Mouse (Mus musculus): ENCODE measurements at regions not wholly inside any gene's neighbourhood (a gene's known extent, or its start where the extent isn't known, plus 50 kb on each side); places are given as distances from the start of the nearest gene placed in this dataset.

GRCm38 (mm10) chr14:46220483-46220882 lies 158.7 kb upstream of the Gm15217 start:
- DNase-seq (ENCODE audit: low spot score), result no peak

GRCm38 (mm10) chr14:46221897-46222669 lies 157.1 kb upstream of the Gm15217 start:
- no peak for DNase-seq (ENCODE audit: low spot score)

- DNase-seq (ENCODE audit: low spot score), result no peak
These were observed 156.2 kb upstream of the Gm15217 start for GRCm38 (mm10) chr14:46223008-46223407.

GRCm38 (mm10) chr14:46224421-46224950 lies 154.7 kb upstream of the Gm15217 start:
- DNase-seq (ENCODE audit: low spot score), result no peak

GRCm38 (mm10) chr14:46225851-46226608 lies 153.2 kb upstream of the Gm15217 start:
- no peak for DNase-seq (ENCODE audit: low spot score)

GRCm38 (mm10) chr14:46234040-46234439 lies 145.2 kb upstream of the Gm15217 start:
- DNase-seq (ENCODE audit: low spot score), result no peak

GRCm38 (mm10) chr14:46234835-46235234 lies 144.4 kb upstream of the Gm15217 start:
- peak; percentile 18 for DNase-seq (ENCODE audit: low spot score)

GRCm38 (mm10) chr14:46240046-46240800 lies 139.0 kb upstream of the Gm15217 start:
- DNase-seq (ENCODE audit: low spot score), result peak; percentile 30

GRCm38 (mm10) chr14:46240896-46241295 lies 138.3 kb upstream of the Gm15217 start:
- no peak for DNase-seq (ENCODE audit: low spot score)

- no peak for DNase-seq (ENCODE audit: low spot score)
These were observed 131.4 kb upstream of the Gm15217 start for GRCm38 (mm10) chr14:46247491-46248484.

GRCm38 (mm10) chr14:46249141-46249540 lies 130.1 kb upstream of the Gm15217 start:
- DNase-seq (ENCODE audit: low spot score), result no peak

- no peak for DNase-seq (ENCODE audit: low spot score)
These were observed 124.0 kb upstream of the Gm15217 start for GRCm38 (mm10) chr14:46255261-46255660.

GRCm38 (mm10) chr14:46256336-46256735 lies 122.9 kb upstream of the Gm15217 start:
- no peak for DNase-seq (ENCODE audit: low spot score)

- peak; percentile 3 for DNase-seq (ENCODE audit: low spot score)
These were observed 121.9 kb upstream of the Gm15217 start for GRCm38 (mm10) chr14:46257311-46257710.

GRCm38 (mm10) chr14:46258551-46258950 lies 120.7 kb upstream of the Gm15217 start:
- DNase-seq (ENCODE audit: low spot score), result no peak

GRCm38 (mm10) chr14:46260291-46260980 lies 118.8 kb upstream of the Gm15217 start:
- no peak for DNase-seq (ENCODE audit: low spot score)

- no peak for DNase-seq (ENCODE audit: low spot score)
These were observed 103.8 kb upstream of the Gm15217 start for GRCm38 (mm10) chr14:46275455-46275854.

- DNase-seq (ENCODE audit: low spot score), result no peak
These were observed 102.0 kb upstream of the Gm15217 start for GRCm38 (mm10) chr14:46276926-46277831.
